Mouse (Mus musculus) adrenal gland, adult 2 months (tissue): ENCODE data around the gene Igdcc3. TPM values are rescaled to one million over a fixed set of nuclear protein-coding genes. Genes with fewer than 3 reads are reported as not detected.

Source experiments
- DNase-seq: peaks from one replicate; pipeline ENCODE4 v3.0.0; 2021
- long read RNA-seq: library from polyadenylated mRNA; stranded (forward); transcript quantifications from one replicate; pipeline ENCODE4 v2.0.0, GENCODE M21; 2021
- polyA plus RNA-seq: library from polyadenylated mRNA; depleted of rRNA; stranded (reverse); fragments of >200 nt; gene quantifications from 2 replicates; pipeline ENCODE4 v1.2.3, GENCODE M21; 2012; rRNA removed
- total RNA-seq, 2 experiments: library from RNA; stranded (reverse); gene quantifications; 2 replicates each; pipeline ENCODE4 v1.2.3; 2021

Igdcc3 gene
- total RNA-seq (1 to 10 TPM; 1.1 to 1.4 TPM), polyA plus RNA-seq (2.6 and 4.8 TPM in 2 replicates)
- long read RNA-seq, partial matches to known transcripts, result 0 of 1 reads
- long read RNA-seq, other reads (novel, unspliced or antisense), result 0 of 1 reads

DNA sequence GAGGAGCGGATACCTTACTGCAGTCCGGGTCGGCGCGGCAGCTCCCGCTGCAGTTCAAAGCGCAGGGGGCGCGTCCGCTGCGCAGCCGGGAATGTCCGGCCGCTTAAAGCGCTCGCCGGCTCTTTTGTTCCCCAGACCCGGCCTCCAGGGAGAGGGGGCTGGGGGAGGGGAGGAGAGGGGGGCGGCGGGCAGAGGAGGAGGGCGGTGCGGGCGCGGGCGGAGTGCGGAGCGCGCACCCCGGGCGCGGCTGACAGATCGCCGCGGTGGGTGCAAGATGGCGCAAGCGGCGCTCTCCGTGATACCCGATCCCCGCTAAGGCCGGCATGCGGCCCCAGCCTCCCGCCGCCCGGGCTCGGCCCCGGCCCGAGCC lies at the start of gene Igdcc3:
Gene Igdcc3 (plus strand): TSS at position 254 of the 370 bp plus-strand sequence.
- DNase-seq, result peak; percentile 72

DNA sequence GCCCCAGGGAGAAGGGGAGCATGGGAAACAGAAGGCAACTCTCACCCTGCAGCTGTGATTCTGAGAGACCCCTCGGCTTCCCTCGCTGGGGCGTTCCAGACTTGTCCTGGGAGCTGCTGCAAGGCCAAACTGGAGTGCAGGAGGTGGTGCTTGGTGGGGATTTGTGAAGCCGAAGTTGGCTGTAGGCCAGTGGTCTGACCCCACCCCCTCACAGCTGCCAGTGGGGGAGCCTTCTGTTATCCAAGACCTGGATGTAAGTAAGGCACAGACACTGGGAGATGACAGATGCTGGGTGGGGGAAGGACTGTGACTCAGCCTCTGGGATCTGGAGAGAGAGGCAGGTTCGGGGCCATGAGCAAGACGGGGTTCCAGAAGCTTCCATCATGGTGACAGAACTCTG lies 46.8 kb upstream of the Igdcc3 start:
- DNase-seq, result peak; percentile 70

DNA sequence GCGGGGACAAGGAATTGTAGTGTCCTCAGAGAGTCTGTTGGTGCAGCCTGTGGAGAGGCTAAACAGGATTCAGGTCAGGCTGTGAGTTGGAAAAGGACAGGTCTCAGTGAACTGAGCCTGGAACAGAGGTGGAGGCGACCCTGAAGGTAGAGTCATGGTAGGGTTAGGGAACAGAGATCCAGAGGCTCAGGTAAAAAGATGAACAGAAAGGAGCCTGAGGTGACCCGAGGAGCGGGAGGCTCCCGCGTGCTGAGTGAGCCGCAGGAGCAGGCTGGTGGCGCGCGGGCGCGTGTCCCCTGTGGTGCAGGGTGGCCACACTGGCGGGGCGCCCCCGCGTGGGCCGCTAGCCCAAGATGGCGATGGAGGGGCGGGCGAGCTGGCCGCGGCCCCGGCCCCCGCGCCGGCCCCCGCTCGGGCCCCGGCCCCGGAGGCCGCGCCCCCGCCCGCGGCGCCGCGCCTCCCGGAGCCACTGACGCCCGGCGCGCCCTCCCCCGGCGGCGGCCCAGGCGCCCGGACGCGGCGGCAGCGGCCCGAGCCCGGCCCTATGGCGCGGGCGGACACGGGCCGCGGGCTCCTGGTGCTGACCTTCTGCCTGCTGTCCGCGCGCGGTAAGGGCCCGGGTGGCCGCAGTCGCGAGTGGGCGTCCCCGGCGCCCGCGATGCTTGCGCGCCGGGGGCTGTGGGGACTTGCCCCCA lies 39.9 kb upstream of the Igdcc3 start, which contains the start of gene Igdcc4:
Gene Igdcc4 (plus strand): TSS at position 496 of the 695 bp plus-strand sequence.
- DNase-seq, result peak; percentile 64

DNA sequence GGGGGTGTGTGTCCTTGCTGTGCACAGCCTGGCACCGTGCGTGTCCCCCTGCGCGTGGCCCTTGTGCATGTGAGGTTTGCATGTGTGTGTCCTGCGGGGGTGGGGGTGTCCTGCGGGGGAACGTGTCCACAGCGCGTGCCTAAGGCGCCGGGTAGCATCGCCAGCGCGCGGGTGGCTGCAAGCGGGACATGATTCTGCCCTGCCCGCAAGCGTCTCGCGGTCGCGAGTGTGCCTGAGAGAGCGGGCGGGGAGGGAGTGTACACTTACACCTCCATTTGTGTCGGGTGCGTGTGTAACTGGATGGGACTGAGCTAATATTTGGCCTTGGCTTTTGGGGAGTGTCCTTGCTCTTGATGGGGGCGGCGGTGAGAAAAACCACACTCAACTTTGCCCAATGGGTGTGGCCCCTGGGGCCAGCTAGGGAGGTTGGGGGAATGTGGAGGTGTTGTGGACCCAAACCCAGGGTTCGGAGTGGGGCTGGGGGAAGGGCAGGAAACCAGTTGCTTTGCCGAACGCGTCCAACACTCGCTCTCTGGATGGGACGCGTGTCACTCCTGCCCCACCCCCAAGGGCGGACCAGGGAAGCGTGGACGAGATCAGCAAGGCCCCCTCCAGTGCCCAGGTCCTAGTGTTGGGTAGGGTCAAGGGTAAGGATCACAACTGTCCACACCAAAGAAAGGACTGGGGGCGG lies 39.2 kb upstream of the Igdcc3 start:
- peak; percentile 81 for DNase-seq

DNA sequence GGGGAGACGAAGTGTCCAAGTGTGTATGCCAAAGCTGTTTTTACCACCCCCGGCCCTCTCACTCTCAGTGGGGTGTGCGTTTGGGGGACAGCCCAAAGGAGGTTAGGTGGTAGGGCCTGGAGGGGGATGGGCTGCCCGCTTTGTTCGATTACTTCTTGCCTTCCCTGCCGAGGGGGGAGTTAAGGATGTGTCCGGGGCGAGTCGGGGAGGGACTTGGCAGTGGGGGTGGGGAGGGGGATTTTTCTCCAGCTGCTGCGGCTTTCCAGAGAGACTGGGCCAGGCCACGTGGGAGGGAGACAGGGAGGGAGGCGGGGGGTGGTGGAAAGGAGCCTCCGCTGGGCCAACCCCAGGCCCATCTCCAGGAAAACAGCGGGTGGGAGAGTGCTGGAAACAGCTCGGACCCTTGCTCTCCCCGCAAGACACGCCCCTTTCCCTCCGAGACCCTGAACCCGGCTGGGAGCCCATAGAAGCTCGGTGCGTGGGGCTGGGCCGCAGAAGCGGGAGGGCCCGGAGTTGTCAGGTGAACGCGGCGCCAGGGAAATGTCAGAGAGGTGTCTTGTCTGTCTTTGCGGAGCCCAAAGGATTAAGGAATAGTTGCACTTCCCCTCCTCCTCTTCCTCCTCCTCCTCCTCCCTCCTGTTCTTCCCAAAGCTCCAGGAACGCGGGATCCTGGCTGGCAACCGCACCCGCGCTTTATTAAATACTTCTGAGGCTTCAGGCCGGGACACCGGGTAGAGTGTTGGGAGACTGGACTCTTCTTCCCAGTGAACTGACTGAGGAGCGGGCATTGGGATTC lies 38.4 kb upstream of the Igdcc3 start:
- peak; percentile 51 for DNase-seq

DNA sequence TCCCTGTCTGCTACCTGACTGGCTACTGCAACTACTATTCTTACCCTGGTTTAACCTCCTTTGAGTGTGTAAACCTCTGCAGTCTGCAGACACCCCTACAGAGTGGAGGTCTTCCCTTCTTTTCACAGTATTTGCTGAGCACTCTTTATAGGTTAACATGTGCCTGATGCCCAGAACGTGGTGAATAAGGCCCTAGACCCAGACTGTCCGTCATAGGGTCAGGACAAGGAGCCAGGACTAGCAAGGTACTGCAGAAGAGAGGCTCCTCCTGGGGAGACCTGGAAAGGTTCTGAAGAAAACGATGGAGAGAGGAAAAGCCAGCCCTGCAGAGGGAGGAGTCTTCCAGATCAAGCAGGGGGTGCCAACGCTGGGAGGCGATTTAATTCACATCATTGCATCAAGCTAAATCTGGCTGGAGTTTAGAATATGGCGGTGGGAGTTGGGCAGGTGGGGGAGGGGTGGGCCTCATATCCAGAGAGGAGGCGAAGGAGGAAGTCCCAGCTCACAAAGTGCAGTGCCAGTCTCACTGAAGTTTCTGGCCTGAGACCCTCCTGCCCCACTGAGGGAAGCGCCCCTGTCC lies 37.7 kb upstream of the Igdcc3 start:
- DNase-seq, result no peak

DNA sequence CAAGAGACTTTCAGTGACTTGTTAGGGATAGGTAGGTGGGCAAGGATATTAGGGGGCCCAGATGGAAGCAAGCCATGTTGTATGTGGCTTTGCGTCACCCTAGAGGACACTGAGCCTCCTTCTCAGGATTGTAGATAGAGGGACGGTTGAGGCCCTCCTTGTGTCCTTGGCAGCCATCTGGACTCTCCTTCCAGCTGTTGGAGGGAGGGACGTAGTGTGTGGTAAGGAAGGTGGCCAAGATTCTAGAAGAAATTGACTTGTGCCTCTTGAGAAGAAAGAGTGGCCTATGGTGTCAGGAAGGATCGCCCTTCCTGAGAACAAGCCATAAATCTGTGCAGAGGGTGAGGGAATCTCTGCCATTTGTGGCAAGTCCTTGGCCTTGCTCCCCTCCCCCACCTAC lies 34.2 kb upstream of the Igdcc3 start:
- no peak for DNase-seq

DNA sequence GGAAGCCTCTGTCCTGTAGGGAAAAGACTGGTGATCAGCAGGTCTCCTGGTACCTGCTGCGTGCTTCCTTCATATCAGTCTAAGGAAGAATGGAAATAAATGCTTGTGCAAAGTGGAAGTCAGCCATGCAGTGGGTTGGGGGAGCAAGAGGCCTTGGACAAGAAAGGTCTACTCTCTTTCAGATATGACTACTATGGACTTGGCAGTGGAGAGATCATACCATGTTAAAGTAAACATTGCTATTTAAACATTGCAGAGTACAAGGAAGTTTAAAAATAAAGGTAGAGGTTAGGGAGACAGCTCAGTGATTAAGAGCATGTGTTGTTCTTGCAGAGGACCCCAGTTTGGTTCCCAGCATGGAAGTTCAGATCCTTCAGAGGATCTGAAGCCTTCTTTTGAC lies 33.1 kb upstream of the Igdcc3 start:
- DNase-seq, result no peak

DNA sequence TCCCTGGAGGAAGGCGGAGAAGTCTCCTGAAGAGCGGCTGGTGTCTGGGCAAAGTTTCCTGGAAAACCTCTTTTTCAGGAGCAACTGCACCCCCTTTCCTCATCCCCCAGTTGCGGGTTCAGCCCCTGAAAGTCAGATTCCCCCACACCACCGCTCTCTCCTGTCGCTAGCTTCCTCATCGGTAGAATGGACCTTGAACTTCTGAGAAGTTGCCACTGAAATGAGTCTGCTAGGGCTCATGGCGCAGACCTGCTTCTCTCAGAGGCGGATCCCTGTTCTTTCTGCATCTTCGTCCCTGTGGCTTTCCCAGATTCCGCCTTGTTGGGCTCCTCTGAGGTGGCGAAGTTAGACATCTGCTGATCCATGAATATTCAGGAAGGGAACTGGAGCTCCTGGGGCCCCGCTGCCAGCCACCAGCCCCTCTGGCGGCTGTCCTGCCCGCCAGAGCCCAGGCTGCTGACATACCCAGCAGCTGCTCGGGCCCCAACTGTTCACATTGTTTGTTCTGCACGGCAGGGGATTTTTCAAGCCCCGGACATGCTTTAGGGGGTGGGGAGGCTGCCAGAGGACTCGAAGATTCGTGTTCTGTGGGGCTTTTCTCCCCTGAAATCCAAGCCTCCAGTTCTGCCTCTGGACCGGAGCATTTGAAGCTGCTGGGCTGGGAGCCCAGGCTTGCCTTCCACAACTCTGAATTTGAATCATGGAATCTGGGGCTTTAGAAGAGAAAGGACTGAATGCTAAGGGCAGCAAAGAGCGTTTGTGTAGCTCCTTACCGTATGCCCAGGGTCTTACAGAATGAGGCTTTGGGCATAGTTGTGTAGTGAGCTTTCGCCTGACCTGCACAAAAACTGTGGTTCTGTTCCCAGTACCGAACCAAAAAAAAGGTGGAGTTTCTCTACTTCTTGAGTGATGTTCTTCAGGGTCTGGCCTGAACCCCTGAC lies 31.6 kb upstream of the Igdcc3 start:
- DNase-seq, result peak; percentile 60

DNA sequence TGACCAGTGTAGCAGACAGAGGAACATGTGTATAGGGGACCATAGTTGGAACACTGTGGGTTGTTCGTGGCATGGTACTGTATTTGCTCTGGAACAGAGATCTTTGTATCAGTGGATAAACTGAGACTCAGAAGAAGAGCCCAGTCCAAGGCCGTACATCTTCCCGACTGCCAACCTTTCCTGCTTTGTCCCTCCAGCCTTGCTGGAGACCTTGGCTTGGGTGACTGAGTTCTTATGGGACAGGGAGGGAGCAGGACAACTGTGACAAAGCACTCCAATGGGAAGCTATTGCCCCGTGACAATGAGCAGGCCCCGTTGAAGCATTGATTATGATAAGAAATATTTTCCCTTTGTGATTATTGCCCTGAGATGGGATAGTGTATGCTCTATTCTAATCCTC lies 29.3 kb upstream of the Igdcc3 start:
- DNase-seq, result peak; percentile 80

DNA sequence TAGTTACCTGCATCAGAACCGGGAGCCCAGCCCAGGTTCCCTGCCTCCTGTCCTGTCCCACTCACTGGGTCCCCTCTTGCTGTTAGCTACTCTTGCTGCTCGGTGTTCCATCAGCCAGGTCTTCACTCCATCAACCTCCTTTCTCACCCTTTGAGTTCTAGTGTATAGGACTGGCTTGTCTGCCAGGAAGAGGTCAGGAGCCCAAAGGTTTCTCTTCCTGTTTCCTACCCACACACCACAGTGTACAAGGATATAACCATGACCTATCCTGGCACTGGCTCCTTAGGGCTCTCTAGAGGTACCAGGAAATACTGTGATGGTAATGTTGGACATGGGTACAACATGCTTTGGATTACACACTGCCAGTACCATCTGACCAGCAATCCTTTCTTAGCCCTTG lies 27.3 kb upstream of the Igdcc3 start:
- no peak for DNase-seq

DNA sequence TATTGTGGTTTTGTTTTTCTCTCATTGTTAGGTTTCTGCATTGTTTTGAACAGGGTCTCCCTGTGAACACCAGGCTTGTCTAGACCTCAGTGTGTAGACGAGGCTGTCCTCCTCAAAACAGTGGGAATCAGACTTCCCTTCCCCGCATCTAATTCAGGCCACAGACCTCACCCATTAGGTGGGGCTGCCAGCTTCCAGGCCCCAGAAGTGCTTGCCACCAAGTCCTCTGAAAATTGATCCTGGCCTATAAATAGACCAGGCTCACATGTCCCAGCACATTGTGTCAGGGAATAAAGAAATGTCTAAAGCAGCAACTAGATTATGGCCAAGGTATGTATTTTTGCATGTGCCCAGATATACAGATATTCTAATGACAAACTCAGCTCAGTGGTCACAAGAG lies 25.1 kb upstream of the Igdcc3 start:
- no peak for DNase-seq

DNA sequence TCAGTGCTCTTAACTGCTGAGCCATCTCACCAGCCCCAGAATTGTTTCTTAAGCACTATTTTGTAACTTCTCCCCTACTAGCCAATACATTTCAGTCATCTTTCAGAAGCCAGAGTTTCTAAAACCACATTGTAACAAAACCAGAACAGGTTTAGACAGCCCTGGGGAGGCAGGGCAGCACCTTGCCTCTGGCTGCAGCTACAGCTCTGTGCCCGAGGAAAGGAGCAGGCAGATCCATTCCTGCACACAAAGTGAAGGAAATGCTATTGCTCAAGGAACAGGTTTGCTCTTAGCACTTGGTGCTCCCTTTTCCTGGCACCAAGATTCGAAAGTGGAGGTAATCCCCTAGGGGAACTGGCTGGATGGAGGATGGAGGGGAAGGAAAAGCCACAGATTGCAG lies 23.5 kb upstream of the Igdcc3 start:
- no peak for DNase-seq

DNA sequence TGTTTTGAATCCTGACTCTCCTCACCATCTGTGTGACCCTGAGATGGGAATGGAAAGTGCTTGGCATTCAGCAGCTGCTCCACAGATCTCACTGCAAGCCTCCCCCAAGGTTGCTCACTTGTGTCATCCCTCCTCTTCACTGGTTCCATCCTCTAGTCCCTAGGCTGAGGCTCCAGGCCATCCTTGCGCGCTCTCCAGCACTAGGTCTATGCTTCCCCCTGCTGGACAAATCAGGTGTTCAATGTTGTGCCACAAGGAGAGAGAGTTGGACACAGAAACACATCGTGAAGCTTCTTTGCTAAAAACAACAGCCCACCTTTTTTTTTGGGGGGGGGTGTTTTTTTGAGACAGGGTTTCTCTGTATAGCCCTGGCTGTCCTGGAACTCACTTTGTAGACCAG lies 20.1 kb upstream of the Igdcc3 start:
- DNase-seq, result peak; percentile 84

DNA sequence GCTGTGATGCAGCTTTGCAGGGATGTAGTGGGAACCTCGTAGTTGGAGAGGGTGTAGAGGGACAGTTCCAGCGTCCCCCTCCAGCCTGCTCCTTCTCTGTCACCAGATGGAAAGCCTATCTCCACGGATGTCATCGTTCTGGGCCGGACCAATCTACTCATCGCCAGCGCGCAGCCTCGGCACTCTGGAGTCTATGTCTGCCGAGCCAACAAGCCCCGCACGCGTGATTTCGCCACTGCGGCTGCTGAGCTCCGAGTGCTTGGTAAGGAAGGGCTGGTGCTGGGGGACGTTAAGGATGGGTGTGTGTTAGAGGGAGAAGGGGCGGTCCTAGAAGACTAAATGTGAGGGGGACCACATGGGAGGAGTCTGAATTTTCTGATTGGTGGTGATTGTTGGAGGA lies 18.4 kb upstream of the Igdcc3 start:
- DNase-seq, result no peak

DNA sequence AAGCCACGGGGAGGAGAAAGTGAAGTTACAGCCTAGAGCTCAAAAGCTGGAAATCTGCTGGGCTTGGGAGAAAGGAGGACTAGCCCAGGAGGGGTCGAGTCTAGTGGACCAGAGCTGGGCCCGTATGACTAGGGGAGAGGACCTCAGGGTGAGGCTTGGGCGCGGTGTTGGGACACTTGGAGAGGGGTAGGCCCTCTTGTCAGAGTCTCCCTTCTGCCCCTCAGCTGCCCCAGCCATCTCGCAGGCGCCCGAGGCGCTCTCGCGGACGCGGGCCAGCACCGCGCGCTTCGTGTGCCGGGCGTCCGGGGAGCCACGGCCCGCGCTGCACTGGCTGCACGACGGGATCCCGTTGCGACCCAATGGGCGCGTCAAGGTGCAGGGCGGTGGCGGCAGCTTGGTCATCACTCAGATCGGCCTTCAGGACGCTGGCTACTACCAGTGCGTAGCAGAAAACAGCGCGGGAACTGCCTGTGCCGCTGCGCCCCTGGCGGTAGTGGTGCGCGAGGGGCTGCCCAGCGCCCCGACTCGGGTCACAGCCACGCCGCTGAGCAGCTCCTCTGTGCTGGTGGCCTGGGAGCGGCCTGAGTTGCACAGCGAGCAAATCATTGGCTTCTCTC lies 17.3 kb upstream of the Igdcc3 start:
- DNase-seq, result peak; percentile 70

DNA sequence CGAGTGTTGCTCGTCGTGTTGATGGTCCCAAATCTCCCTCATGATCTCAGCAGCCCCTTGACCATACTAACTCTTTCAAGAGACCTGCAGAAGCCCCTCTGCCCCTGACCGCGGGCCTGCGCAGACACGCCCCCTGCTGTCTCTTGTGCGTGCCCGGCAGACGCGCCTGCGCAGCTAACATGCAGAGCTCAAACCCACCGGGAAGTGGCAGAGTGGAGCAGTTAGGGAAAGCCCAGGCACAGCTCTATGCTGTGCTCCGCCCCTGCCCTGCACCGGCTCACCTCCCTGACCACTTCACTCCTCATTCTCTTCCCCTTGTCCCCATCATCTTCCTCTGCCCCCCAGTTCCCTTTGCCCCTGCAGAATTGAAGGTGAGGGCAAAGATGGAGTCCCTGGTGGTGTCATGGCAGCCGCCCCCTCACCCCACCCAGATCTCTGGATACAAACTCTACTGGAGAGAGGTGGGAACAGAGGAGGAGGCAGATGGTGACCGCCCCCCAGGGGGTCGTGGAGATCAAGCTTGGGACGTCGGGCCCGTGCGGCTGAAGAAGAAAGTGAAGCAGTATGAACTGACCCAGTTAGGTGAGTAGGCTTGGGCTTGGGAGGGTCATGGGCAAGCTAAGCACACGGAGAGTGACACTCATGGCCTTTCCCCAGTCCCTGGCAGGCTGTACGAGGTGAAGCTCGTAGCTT lies 12.7 kb upstream of the Igdcc3 start:
- peak; percentile 74 for DNase-seq

DNA sequence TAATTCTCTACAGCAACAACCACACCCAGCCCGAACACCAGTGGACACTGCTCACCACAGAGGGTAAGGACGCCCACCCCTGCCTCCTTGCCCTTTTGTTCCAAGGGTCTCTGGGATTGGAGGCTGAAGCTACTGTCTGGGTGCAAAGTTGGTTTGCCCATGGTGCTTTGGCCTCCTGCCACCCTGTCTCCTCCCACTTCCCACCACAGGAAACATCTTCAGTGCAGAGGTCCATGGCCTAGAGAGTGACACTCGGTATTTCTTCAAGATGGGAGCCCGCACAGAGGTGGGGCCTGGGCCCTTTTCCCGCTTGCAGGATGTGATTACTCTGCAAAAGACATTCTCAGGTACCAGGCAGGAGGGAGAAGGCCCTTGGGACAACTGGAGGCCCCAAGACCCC lies 9.3 kb upstream of the Igdcc3 start:
- DNase-seq, result no peak

DNA sequence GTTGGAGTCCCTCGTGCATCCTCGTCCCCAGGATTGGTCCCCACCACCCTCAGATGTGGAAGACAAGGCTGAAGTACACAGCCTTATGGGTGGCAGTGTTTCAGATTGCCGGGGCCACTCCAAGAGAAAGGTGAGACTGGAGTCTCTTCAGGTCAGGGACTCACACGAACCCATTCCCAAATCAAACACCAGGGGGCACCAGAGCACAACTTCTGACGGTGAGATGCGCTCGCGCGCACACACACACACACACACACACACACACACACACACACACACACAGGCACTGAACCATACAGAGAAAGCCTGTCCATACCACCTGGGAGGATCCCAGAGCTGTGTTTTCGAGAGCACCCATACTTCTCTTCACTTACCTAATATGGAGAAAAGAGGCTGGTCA lies 7.2 kb upstream of the Igdcc3 start:
- DNase-seq, result peak; percentile 74

DNA sequence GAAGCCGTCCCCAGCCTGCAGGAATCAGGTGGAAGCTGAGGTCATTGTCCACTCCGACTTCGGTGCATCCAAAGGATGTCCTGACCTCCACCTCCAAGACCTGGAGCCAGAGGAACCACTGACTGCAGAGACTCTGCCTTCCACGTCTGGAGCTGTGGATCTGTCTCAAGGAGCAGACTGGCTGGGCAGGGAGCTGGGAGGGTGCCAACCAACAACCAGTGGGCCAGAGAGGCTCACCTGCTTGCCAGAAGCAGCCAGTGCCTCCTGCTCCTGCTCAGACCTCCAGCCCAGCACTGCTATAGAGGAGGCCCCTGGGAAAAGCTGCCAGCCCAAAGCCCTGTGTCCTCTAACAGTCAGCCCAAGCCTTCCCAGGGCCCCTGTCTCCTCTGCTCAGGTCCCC lies 5.9 kb upstream of the Igdcc3 start:
- no peak for DNase-seq
